Mouse (Mus musculus) kidney, adult 2 months (tissue): ENCODE data around the gene AL731706.1.

ENCODE experiments used
- CTCF ChIP-seq: fragments of 200-500 bp; conservative IDR thresholded peaks from 2 replicates; pipeline ENCODE4 v1.5.1; 2011; ENCODE audit warnings: low read depth, mild to moderate bottlenecking, control low read depth, low read length, moderate library complexity, mixed read lengths; ENCODE audit not compliant: insufficient read depth, insufficient read length
- POLR2A ChIP-seq: fragments of 200-500 bp; IDR thresholded peaks from one replicate; pipeline ENCODE4 v1.6.1; 2011; ENCODE audit warnings: low read depth, low read length, control low read depth

- TF ChIP-seq CTCF, result no peak
- TF ChIP-seq POLR2A, result no peak
Observed at GRCm38 (mm10) chr2:136832936-136833335, 58.3 kb downstream of the AL731706.1 start.
